Mouse (Mus musculus): Measurements from ENCODE around the gene Bcor.

DNA sequence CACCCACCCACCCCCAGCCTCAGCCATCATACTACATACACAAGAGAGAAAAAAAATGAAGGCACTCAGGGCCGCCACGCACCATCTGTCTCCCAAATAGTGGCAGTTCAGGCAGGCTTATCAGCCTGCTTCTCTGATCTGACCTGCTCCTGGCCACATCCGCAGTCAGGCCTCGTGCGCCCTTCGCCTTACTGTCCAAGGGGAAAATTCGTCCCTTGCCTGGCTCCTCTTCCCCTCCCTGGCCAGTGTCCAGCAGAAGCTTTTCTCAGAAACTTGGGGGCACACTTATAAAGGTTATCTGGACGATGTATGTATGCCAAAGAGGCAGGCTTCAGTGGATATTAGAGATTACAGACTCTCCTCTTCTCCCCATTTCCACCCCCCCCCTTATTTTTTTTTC, 163.7 kb downstream of the Bcor start:
- TF ChIP-seq CTCF (IDR thresholded peaks at IDR 0.05) (peak; percentile 17; the same call in 1 of the 2 replicates), EP300 (IDR thresholded peaks at IDR 0.05; ENCODE audit: insufficient read depth, low read depth, low read length) (no peak)

Measured in heart, adult 2 months (tissue).